Mouse (Mus musculus) cortical plate, adult 2 months (tissue): ENCODE results near the gene Was. TPM values are rescaled to one million over a fixed set of nuclear protein-coding genes. Genes with fewer than 3 reads are reported as not detected.

Source experiments
- H3K27ac ChIP-seq: fragments of 200-500 bp; 2 replicates; pipeline ENCODE4 v1.5.1; 2012; ENCODE audit warnings: low read length, control low read depth, inconsistent platforms; ENCODE audit not compliant: insufficient read depth
- H3K4me1 ChIP-seq: fragments of 200-500 bp; 2 replicates; pipeline ENCODE4 v1.6.1; 2011; ENCODE audit warnings: low read length; ENCODE audit not compliant: control insufficient read depth, insufficient read depth
- H3K4me3 ChIP-seq: fragments of 200-500 bp; 2 replicates; pipeline ENCODE4 v1.5.1; 2011; ENCODE audit warnings: mild to moderate bottlenecking, low read length, control low read depth; ENCODE audit not compliant: insufficient read depth
- CTCF ChIP-seq: fragments of 200-500 bp; IDR thresholded peaks from 2 replicates; pipeline ENCODE4 v1.5.1; 2011; ENCODE audit warnings: mild to moderate bottlenecking, control low read depth, low read length; ENCODE audit not compliant: insufficient read depth; ENCODE audit errors: extremely low read depth
- POLR2A ChIP-seq: fragments of 200-500 bp; IDR thresholded peaks from 2 replicates; pipeline ENCODE4 v1.6.1; 2011; ENCODE audit warnings: mild to moderate bottlenecking, low read length, control low read depth; ENCODE audit not compliant: insufficient read depth; ENCODE audit errors: extremely low read depth
- polyA plus RNA-seq: library from polyadenylated mRNA; depleted of rRNA; stranded (reverse); fragments of >200 nt; gene quantifications from 2 replicates; pipeline ENCODE4 v1.2.3, GENCODE M21; 2012; rRNA removed

Gene Was
- 1.7 and 1.9 TPM in 2 replicates for polyA plus RNA-seq

GRCm38 (mm10) chrX:8090346-8090953 lies at the start of gene Was:
Gene Was, minus strand, starts transcription at chrX:8090498.
- Histone ChIP-seq H3K27ac (no peak within 1 kb of the TSS), H3K4me3 (no peak within 1 kb of the TSS), H3K4me1 (no peaks in the 10 kb centered on the region)
- TF ChIP-seq CTCF = no peak
- TF ChIP-seq POLR2A = no peak

GRCm38 (mm10) chrX:8139480-8139879 lies 49.2 kb upstream of the Was start:
- no peak for TF ChIP-seq POLR2A
- TF ChIP-seq CTCF = no peak
- Histone ChIP-seq H3K27ac (no peak overlapping the region), H3K4me3 (no peak overlapping the region), H3K4me1 (no peaks in the 10 kb centered on the region; the same call in 1 of the 2 replicates)

- TF ChIP-seq POLR2A = no peak
- no peak for TF ChIP-seq CTCF
- H3K27ac ChIP-seq = no peak overlapping the region
- no peak overlapping the region for H3K4me3 ChIP-seq
- peaks cover 1% of the 10 kb centered on the region; the same call in 1 of the 2 replicates for H3K4me1 ChIP-seq
Measured at GRCm38 (mm10) chrX:8135886-8136285, 45.6 kb upstream of the Was start.

GRCm38 (mm10) chrX:8132017-8132976 lies 42.0 kb upstream of the Was start, which contains the start of gene Wdr13:
Gene Wdr13, minus strand, starts transcription at chrX:8132892.
- TF ChIP-seq CTCF (no peak), POLR2A (peak; percentile 88)
- Histone ChIP-seq H3K27ac (peak within 1 kb of the TSS; percentile 91), H3K4me3 (peak within 1 kb of the TSS; percentile 67), H3K4me1 (peaks cover 1% of the 10 kb centered on the region; the same call in 1 of the 2 replicates)

- peaks cover 1% of the 10 kb centered on the region; the same call in 1 of the 2 replicates for H3K4me1 ChIP-seq
- H3K4me3 ChIP-seq = no peak overlapping the region
- no peak overlapping the region for H3K27ac ChIP-seq
- no peak for TF ChIP-seq POLR2A
- TF ChIP-seq CTCF = no peak
Measured at GRCm38 (mm10) chrX:8131393-8131792, 41.1 kb upstream of the Was start.

- no peak overlapping the region for H3K4me3 ChIP-seq
- TF ChIP-seq POLR2A = no peak
- TF ChIP-seq CTCF = 0 out of 2 replicates have a peak, but pooled peaks have one; percentile 2
- H3K4me1 ChIP-seq = no peaks in the 10 kb centered on the region
- no peak overlapping the region for H3K27ac ChIP-seq
Measured at GRCm38 (mm10) chrX:8125235-8125634, 34.9 kb upstream of the Was start.

- Histone ChIP-seq H3K4me1 (no peaks in the 10 kb centered on the region), H3K27ac (no peak overlapping the region), H3K4me3 (no peak overlapping the region)
- TF ChIP-seq CTCF = no peak
- no peak for TF ChIP-seq POLR2A
Measured at GRCm38 (mm10) chrX:8123821-8124470, 33.6 kb upstream of the Was start.

- no peak overlapping the region for H3K27ac ChIP-seq
- H3K4me3 ChIP-seq = no peak overlapping the region
- no peaks in the 10 kb centered on the region for H3K4me1 ChIP-seq
- TF ChIP-seq POLR2A (no peak), CTCF (no peak)
Measured at GRCm38 (mm10) chrX:8117264-8117663, 27.0 kb upstream of the Was start.

- no peak for TF ChIP-seq POLR2A
- no peak for TF ChIP-seq CTCF
- no peak overlapping the region for H3K27ac ChIP-seq
- H3K4me1 ChIP-seq = no peaks in the 10 kb centered on the region
- no peak overlapping the region for H3K4me3 ChIP-seq
Measured at GRCm38 (mm10) chrX:8115275-8115674, 25.0 kb upstream of the Was start.

GRCm38 (mm10) chrX:8105019-8105418 lies 14.7 kb upstream of the Was start:
- H3K27ac ChIP-seq = no peak overlapping the region
- no peaks in the 10 kb centered on the region for H3K4me1 ChIP-seq
- no peak overlapping the region for H3K4me3 ChIP-seq
- TF ChIP-seq CTCF (no peak), POLR2A (no peak)
